Mouse (Mus musculus) spleen, postnatal 4 days (tissue): ENCODE measurements around the gene Hoxd11.

Experiments
- DNase-seq, 2 experiments: peaks; one replicate each; pipeline ENCODE4 v3.0.0; 2022; ENCODE audit warnings: low spot score in 2 of 2

The Hoxd11 gene

GRCm38 (mm10) chr2:74681594-74682531 lies 2.5 kb downstream of the Hoxd11 start:
- peak in 1 of 2 experiments; percentile 60 for DNase-seq

GRCm38 (mm10) chr2:74682796-74683195 lies 3.4 kb downstream of the Hoxd11 start:
- DNase-seq, result peak in 1 of 2 experiments; percentile 58

- DNase-seq, result peak in 1 of 2 experiments; percentile 57
Observed at GRCm38 (mm10) chr2:74683471-74683951, 4.2 kb downstream of the Hoxd11 start.

GRCm38 (mm10) chr2:74684106-74684505 lies 4.7 kb downstream of the Hoxd11 start:
- no peak for DNase-seq

GRCm38 (mm10) chr2:74685059-74685603 lies 5.8 kb downstream of the Hoxd11 start:
- DNase-seq, result no peak

- DNase-seq, result peak in 1 of 2 experiments; percentile 62
Observed at GRCm38 (mm10) chr2:74686301-74686987, 7.1 kb downstream of the Hoxd11 start.

- DNase-seq, result peak in 1 of 2 experiments; percentile 44
Observed at GRCm38 (mm10) chr2:74686988-74687697, 7.8 kb downstream of the Hoxd11 start.

- peak in 1 of 2 experiments; percentile 61 for DNase-seq
Observed at GRCm38 (mm10) chr2:74687698-74688555, 8.6 kb downstream of the Hoxd11 start.

- no peak for DNase-seq
Observed at GRCm38 (mm10) chr2:74688795-74689573, 9.6 kb downstream of the Hoxd11 start.

- no peak for DNase-seq
Observed at GRCm38 (mm10) chr2:74689574-74690337, 10.4 kb downstream of the Hoxd11 start.

GRCm38 (mm10) chr2:74690338-74690716 lies 11.0 kb downstream of the Hoxd11 start:
- DNase-seq, result no peak

- no peak for DNase-seq
Observed at GRCm38 (mm10) chr2:74691022-74691951, 11.9 kb downstream of the Hoxd11 start, which contains the start of gene Hoxd10. TSS of gene Hoxd10 (plus strand) at chr2:74691924.

- no peak for DNase-seq
Observed at GRCm38 (mm10) chr2:74691995-74692807, 12.8 kb downstream of the Hoxd11 start.

- no peak for DNase-seq
Observed at GRCm38 (mm10) chr2:74692808-74693431, 13.6 kb downstream of the Hoxd11 start.

- no peak for DNase-seq
Observed at GRCm38 (mm10) chr2:74693432-74693827, 14.1 kb downstream of the Hoxd11 start.

GRCm38 (mm10) chr2:74694066-74694465 lies 14.7 kb downstream of the Hoxd11 start:
- no peak for DNase-seq

- no peak for DNase-seq
Observed at GRCm38 (mm10) chr2:74695383-74695782, 16.0 kb downstream of the Hoxd11 start.
